Mouse (Mus musculus) embryonic stem cell, embryonic (primary cell): ENCODE measurements around the gene Adrb1.
"Not testable (repeated sequence)": the region's sequence is repeated elsewhere in the genome, so short reads cannot be mapped to it uniquely, and the experiment has no call there.

Source experiments
- CTCF ChIA-PET, 4 experiments: fragments of 300-600 bp in 2 of 4; fragments of 350-600 bp in 2 of 4; sonication (Branson Sonifier 250); formaldehyde crosslinking; loops; one replicate each; lab custom pipeline; 2022; ENCODE audit warnings: inconsistent platforms in 2 of 4; lab: Charles Lee
- POLR2A ChIA-PET, 4 experiments: fragments of 300-600 bp in 2 of 4; fragments of 350-600 bp in 2 of 4; sonication (Branson Sonifier 250); formaldehyde crosslinking; loops; one replicate each; lab custom pipeline; 2022; ENCODE audit warnings: antibody characterized with exemption in 4 of 4, inconsistent platforms in 1 of 4; lab: Charles Lee

Adrb1 gene

GRCm38 (mm10) chr19:56762686-56763085 is 40.7 kb downstream of the Adrb1 start:
- ChIA-PET POLR2A (interaction anchor here in 1 of 4 experiments (0.8 kb wide), 1 partner anchor 229 kb away, joined by 3 read pairs; no protein-coding TSS in a partner anchor), CTCF (interaction anchor here in 2 of 4 experiments (0.6 kb wide), 2 partner anchors 366 to 921 kb away, joined by 3 to 4 read pairs; no protein-coding TSS in a partner anchor)

- POLR2A ChIA-PET: no interaction called here
- CTCF ChIA-PET: no interaction called here
These were observed 47.0 kb downstream of the Adrb1 start for GRCm38 (mm10) chr19:56769024-56769423.

GRCm38 (mm10) chr19:56772158-56772557 is 50.2 kb downstream of the Adrb1 start:
- CTCF ChIA-PET: no interaction called here
- POLR2A ChIA-PET: no interaction called here

- ChIA-PET CTCF (interaction anchor here in 2 of 4 experiments (0.6 to 1.4 kb wide), 2 partner anchors 375 to 421 kb away, joined by 6 to 8 read pairs; no protein-coding TSS in a partner anchor), POLR2A (interaction anchor here in 1 of 4 experiments (0.9 kb wide), 1 partner anchor 353 kb away, joined by 3 read pairs; no protein-coding TSS in a partner anchor)
These were observed 51.5 kb downstream of the Adrb1 start for GRCm38 (mm10) chr19:56773393-56773971.

GRCm38 (mm10) chr19:56774408-56774962 is 52.5 kb downstream of the Adrb1 start:
- ChIA-PET CTCF (interaction anchor here in 1 of 4 experiments (0.7 kb wide), 1 partner anchor 209 kb away, joined by 4 read pairs; no protein-coding TSS in a partner anchor), POLR2A (no interaction called here)

- POLR2A ChIA-PET: interaction anchor here in 2 of 4 experiments (0.7 to 1.3 kb wide), 5 partner anchors 12 to 375 kb away, joined by 3 read pairs; partner anchors contain the start of genes Dclre1a (in 1 of the 2) and Nhlrc2 (in 1 of the 2)
These were observed 53.2 kb downstream of the Adrb1 start for GRCm38 (mm10) chr19:56774971-56775892.

GRCm38 (mm10) chr19:56775893-56776718 is 54.1 kb downstream of the Adrb1 start:
- ChIA-PET POLR2A (interaction anchor here in 2 of 4 experiments (0.7 to 1.3 kb wide), 7 partner anchors 10 to 376 kb away, joined by 3 read pairs; partner anchors contain the start of genes Dclre1a (in 1 of the 2) and Nhlrc2 (in 1 of the 2)), CTCF (interaction anchor here (0.6 to 2.1 kb wide), 23 partner anchors 11 to 425 kb away, joined by 3 to 17 read pairs (median 3); no protein-coding TSS in a partner anchor)

More at GRCm38 (mm10) chr19:56774971-56775892, 53.2 kb downstream of the Adrb1 start:
- CTCF ChIA-PET: interaction anchor here in 3 of 4 experiments (0.6 to 2.1 kb wide), 14 partner anchors 15 to 424 kb away, joined by 3 to 17 read pairs (median 4); no protein-coding TSS in a partner anchor

- ChIA-PET CTCF (interaction anchor here (0.7 to 2.1 kb wide), 20 partner anchors 10 to 426 kb away, joined by 3 to 17 read pairs (median 4); no protein-coding TSS in a partner anchor), POLR2A (interaction anchor here in 2 of 4 experiments (1.1 to 1.3 kb wide), 4 partner anchors 9 to 229 kb away, joined by 3 read pairs; no protein-coding TSS in a partner anchor)
These were observed 54.9 kb downstream of the Adrb1 start for GRCm38 (mm10) chr19:56776719-56777382.

GRCm38 (mm10) chr19:56778532-56778931 is 56.5 kb downstream of the Adrb1 start:
- POLR2A ChIA-PET, CTCF ChIA-PET: not testable (repeated sequence)
